Mouse (Mus musculus) CH12.LX (cell line): ENCODE data around the gene Exog.

Source experiments
- BHLHE40 ChIP-seq: IDR thresholded peaks from 2 replicates; pipeline ENCODE4 v1.6.1; 2011; ENCODE audit warnings: mild to moderate bottlenecking, low read depth, low read length, improper control_type of control experiment
- CTCF ChIP-seq, 2 experiments: IDR thresholded peaks in 1 of 2; conservative IDR thresholded peaks in 1 of 2; 2 replicates each; pipeline ENCODE4 v1.5.1; 2011 to 2012; ENCODE audit warnings: low read depth in 2 of 2, low read length in 2 of 2, improper control_type of control experiment in 1 of 2, inconsistent platforms in 1 of 2, mild to moderate bottlenecking in 1 of 2, moderate library complexity in 1 of 2
- E2F4 ChIP-seq: IDR thresholded peaks from 2 replicates; pipeline ENCODE4 v1.6.1; 2011; ENCODE audit warnings: low read depth, low read length, improper control_type of control experiment; ENCODE audit not compliant: insufficient replicate concordance
- EP300 ChIP-seq: IDR thresholded peaks from 2 replicates; pipeline ENCODE4 v1.6.1; 2011; ENCODE audit warnings: low read length, improper control_type of control experiment
- POLR2A ChIP-seq: IDR thresholded peaks from 2 replicates; pipeline ENCODE4 v1.6.1; 2011; ENCODE audit warnings: low read depth, mild to moderate bottlenecking, improper control_type of control experiment, low read length
- POLR2AphosphoS2 ChIP-seq: IDR thresholded peaks from 2 replicates; pipeline ENCODE4 v1.6.1; 2011; ENCODE audit warnings: low read depth, low read length, improper control_type of control experiment
- SMC3 ChIP-seq: IDR thresholded peaks from 2 replicates; pipeline ENCODE4 v1.6.1; 2011; ENCODE audit warnings: low read depth, low read length, improper control_type of control experiment
- TCF12 ChIP-seq: IDR thresholded peaks from 2 replicates; pipeline ENCODE4 v1.6.1; 2014; ENCODE audit warnings: low read depth, mild to moderate bottlenecking, inconsistent platforms, low read length, improper control_type of control experiment
- UBTF ChIP-seq: IDR thresholded peaks from 2 replicates; pipeline ENCODE4 v1.6.1; 2012; ENCODE audit warnings: low read depth, mild to moderate bottlenecking, inconsistent platforms, low read length, improper control_type of control experiment, moderate library complexity
- ZMIZ1 ChIP-seq: IDR thresholded peaks from 2 replicates; pipeline ENCODE4 v1.6.1; 2012; ENCODE audit warnings: low read depth, mild to moderate bottlenecking, inconsistent platforms, low read length, improper control_type of control experiment

- TF ChIP-seq CTCF (conservative IDR thresholded peaks at IDR 0.05 in 1 of 2, IDR thresholded peaks at IDR 0.05 in 1 of 2; ENCODE audit: low read depth in 2 of 2, low read length in 2 of 2) (no peak), TCF12 (no peak), ZMIZ1 (no peak), POLR2A (no peak), EP300 (no peak), BHLHE40 (no peak), POLR2AphosphoS2 (no peak), SMC3 (no peak), UBTF (no peak), E2F4 (no peak)
These were observed 18.3 kb upstream of the Exog start for GRCm38 (mm10) chr9:119426483-119426882.
